Mouse (Mus musculus) intestine, postnatal 0 days (tissue): ENCODE measurements around the gene Smg8. TPM values are rescaled to one million over a fixed set of nuclear protein-coding genes. Genes with fewer than 3 reads are reported as not detected.

Experiments used
- ATAC-seq: fragments of 200-750 bp; cut with Nextera tagmentation; 2 replicates; pipeline ENCODE4 v1.8.0; 2017; ENCODE audit warnings: mild to moderate bottlenecking, moderate TSS enrichment, moderate library complexity
- H3K27ac ChIP-seq: fragments of 300-500 bp; sonication (generic); 2 replicates; pipeline ENCODE4 v1.5.1; 2014; ENCODE audit warnings: mild to moderate bottlenecking, low read depth, low read length, moderate library complexity
- H3K27me3 ChIP-seq: fragments of 300-500 bp; sonication (generic); replicated peaks from 2 replicates; pipeline ENCODE4 v1.6.1; 2014; ENCODE audit warnings: low read length, mixed read lengths; ENCODE audit not compliant: control insufficient read depth, insufficient read depth
- H3K36me3 ChIP-seq: fragments of 300-500 bp; sonication (generic); 2 replicates; pipeline ENCODE4 v1.6.1; 2014; ENCODE audit warnings: mild to moderate bottlenecking, moderate library complexity; ENCODE audit not compliant: control insufficient read depth, insufficient read depth
- H3K4me1 ChIP-seq: fragments of 300-500 bp; sonication (generic); replicated peaks from 2 replicates; pipeline ENCODE4 v1.6.1; 2014; ENCODE audit warnings: antibody characterized with exemption, low read length, mixed read lengths; ENCODE audit not compliant: control insufficient read depth, insufficient read depth
- H3K4me2 ChIP-seq: fragments of 300-500 bp; sonication (generic); replicated peaks from 2 replicates; pipeline ENCODE4 v1.6.1; 2014; ENCODE audit warnings: low read depth, mild to moderate bottlenecking, moderate library complexity
- H3K4me3 ChIP-seq: fragments of 300-500 bp; sonication (generic); 2 replicates; pipeline ENCODE4 v1.5.1; 2014; ENCODE audit warnings: low read depth, low read length
- H3K9ac ChIP-seq: fragments of 300-500 bp; sonication (generic); 2 replicates; pipeline ENCODE4 v1.6.1; 2014; ENCODE audit warnings: mild to moderate bottlenecking, low read depth, low read length
- H3K9me3 ChIP-seq: fragments of 300-500 bp; sonication (generic); 2 replicates; pipeline ENCODE4 v1.6.1; 2016; ENCODE audit warnings: mixed run types; ENCODE audit not compliant: control insufficient read depth
- CTCF ChIP-seq: sonication (generic); IDR thresholded peaks from 2 replicates; pipeline ENCODE4 v1.5.1; 2016; ENCODE audit warnings: low read depth, mild to moderate bottlenecking, control low read depth, antibody characterized with exemption, moderate library complexity
- WGBS: fragments of 180-500 bp; shearing (Covaris S2); extraction: QIAGEN DNeasy Blood & Tissue Kit; methylation state at CpG from one replicate; pipeline ENCODE4 v1.1.7; 2014; 5-methylcytosine and 5-hydroxymethylcytosine counted together
- polyA plus RNA-seq: library from polyadenylated mRNA; unstranded; fragments of >200 nt; fragmentation: Nextera tagmentation; extraction: Ambion mirVana; gene quantifications from 2 replicates; pipeline ENCODE4 v1.2.1, GENCODE M21; 2015

Gene Smg8
- polyA plus RNA-seq = 6.5 and 7.2 TPM in 2 replicates

- peak within 1 kb of the TSS; percentile 84 for H3K4me3 ChIP-seq
- peaks cover 21% of the 10 kb centered on the region for H3K36me3 ChIP-seq
- H3K9me3 ChIP-seq = no peaks in the 10 kb centered on the region
- H3K9ac ChIP-seq = peak within 1 kb of the TSS; percentile 88
- ATAC-seq = peak; percentile 88
- TF ChIP-seq CTCF = peak; percentile 4; the same call in 1 of the 2 replicates
- H3K4me1 ChIP-seq = peaks cover 20% of the 10 kb centered on the region
- H3K27me3 ChIP-seq = no peaks in the 10 kb centered on the region
- WGBS = under 1% methylated on average over 43 of the region's 43 CpGs
- peak within 1 kb of the TSS; percentile 84 for H3K4me2 ChIP-seq
- H3K27ac ChIP-seq = peak within 1 kb of the TSS; percentile 28; the same call in 1 of the 2 replicates
Measured at GRCm38 (mm10) chr11:87086290-87086984, at the start of gene Smg8. Smg8 (minus strand) TSS chr11:87086774.

- H3K4me2 ChIP-seq = no peak overlapping the region
- WGBS = 89% methylated on average over 4 of the region's 4 CpGs
Measured at GRCm38 (mm10) chr11:87136233-87136632, 49.7 kb upstream of the Smg8 start.

GRCm38 (mm10) chr11:87126824-87127816 is 40.5 kb upstream of the Smg8 start, which contains the start of gene Trim37:
Trim37 (plus strand) TSS chr11:87127077.
- Histone ChIP-seq H3K27me3 (no peaks in the 10 kb centered on the region), H3K27ac (peak within 1 kb of the TSS; percentile 62), H3K4me1 (no peaks in the 10 kb centered on the region), H3K4me2 (peak within 1 kb of the TSS; percentile 86), H3K9me3 (no peaks in the 10 kb centered on the region), H3K9ac (peak within 1 kb of the TSS; percentile 72), H3K4me3 (peak within 1 kb of the TSS; percentile 96), H3K36me3 (peaks cover 19% of the 10 kb centered on the region)
- WGBS = under 1% methylated on average over 102 of the region's 105 CpGs
- ATAC-seq = peak; percentile 97
- TF ChIP-seq CTCF = 0 out of 2 replicates have a peak, but pooled peaks have one; percentile 4

More at GRCm38 (mm10) chr11:87136233-87136632, 49.7 kb upstream of the Smg8 start:
- no peak overlapping the region for H3K27ac ChIP-seq
- H3K9ac ChIP-seq = no peak overlapping the region
- no peak for TF ChIP-seq CTCF
- H3K4me1 ChIP-seq = no peaks in the 10 kb centered on the region
- H3K36me3 ChIP-seq = peaks cover 6% of the 10 kb centered on the region
- H3K27me3 ChIP-seq = no peaks in the 10 kb centered on the region
- H3K9me3 ChIP-seq = no peaks in the 10 kb centered on the region
- ATAC-seq = no peak
- no peak overlapping the region for H3K4me3 ChIP-seq

- H3K27ac ChIP-seq = peak overlapping the region; percentile 62; the same call in 1 of the 2 replicates
- peak overlapping the region; percentile 72 for H3K9ac ChIP-seq
- H3K4me1 ChIP-seq = no peaks in the 10 kb centered on the region
- no peak for TF ChIP-seq CTCF
- peak overlapping the region; percentile 96 for H3K4me3 ChIP-seq
- H3K27me3 ChIP-seq = no peaks in the 10 kb centered on the region
- ATAC-seq = no peak
- peak overlapping the region; percentile 86 for H3K4me2 ChIP-seq
- WGBS = 2% methylated on average over 12 of the region's 12 CpGs
- H3K9me3 ChIP-seq = no peaks in the 10 kb centered on the region
- H3K36me3 ChIP-seq = peaks cover 19% of the 10 kb centered on the region
Measured at GRCm38 (mm10) chr11:87126281-87126823, 39.8 kb upstream of the Smg8 start.

GRCm38 (mm10) chr11:87125562-87125961 is 39.0 kb upstream of the Smg8 start:
- no peak for ATAC-seq
- Histone ChIP-seq H3K36me3 (peaks cover 19% of the 10 kb centered on the region), H3K27me3 (no peaks in the 10 kb centered on the region), H3K9me3 (no peaks in the 10 kb centered on the region), H3K27ac (no peak overlapping the region), H3K4me1 (no peaks in the 10 kb centered on the region), H3K4me3 (no peak overlapping the region), H3K4me2 (0 out of 2 replicates have a peak overlapping the region, but pooled peaks have one; percentile 86), H3K9ac (no peak overlapping the region)
- no peak for TF ChIP-seq CTCF
- WGBS = 45% methylated on average over 4 of the region's 4 CpGs

- no peak for ATAC-seq
- Histone ChIP-seq H3K4me3 (no peak overlapping the region), H3K9me3 (no peaks in the 10 kb centered on the region), H3K4me1 (no peaks in the 10 kb centered on the region), H3K27me3 (no peaks in the 10 kb centered on the region), H3K4me2 (no peak overlapping the region), H3K27ac (no peak overlapping the region; the same call in 1 of the 2 replicates), H3K9ac (no peak overlapping the region), H3K36me3 (peaks cover 19% of the 10 kb centered on the region)
- TF ChIP-seq CTCF = no peak
- 79% methylated on average over 8 of the region's 8 CpGs for WGBS
Measured at GRCm38 (mm10) chr11:87121864-87122263, 35.3 kb upstream of the Smg8 start.
